18 mouse cellular contexts compared by ENCODE assay signal in the genomic region with DNA sequence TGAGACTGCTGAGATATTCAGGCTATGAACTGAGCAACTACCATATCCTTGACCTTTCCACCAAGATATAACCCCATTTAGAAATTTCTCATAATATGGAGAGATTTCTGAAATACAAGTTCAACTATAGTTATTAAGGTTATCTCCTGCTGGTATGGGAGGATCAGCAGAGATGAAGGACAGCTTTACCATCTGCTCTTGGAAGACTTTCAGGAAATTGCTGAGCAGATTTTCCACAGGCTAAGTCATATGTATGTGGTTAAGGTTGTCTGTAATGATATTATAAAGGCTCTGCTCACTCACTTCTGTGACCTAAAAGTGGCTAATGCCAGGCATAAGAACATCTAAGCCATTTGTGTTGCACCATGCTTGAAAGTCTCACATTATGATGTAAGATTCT.
"Had no signal": no experiment of that assay in that cellular context is flagged by ENCODE, and none has a peak within 500 bp of the region (broad histone marks: within the 10 kb centered on the region; RNA-seq: fewer than 3 reads in every experiment).

No protein-coding gene starts in this region.

- H3K9me3 ChIP-seq: megakaryocyte, embryonic 14.5 days; midbrain, embryonic 13.5 days; midbrain, embryonic 15.5 days; neural tube, embryonic 12.5 days; stomach, embryonic 15.5 days had no signal

- ATAC-seq: midbrain, embryonic 13.5 days; midbrain, embryonic 15.5 days had no signal

- H3K4me2 ChIP-seq: lung, embryonic 14.5 days; midbrain, embryonic 11.5 days; midbrain, embryonic 13.5 days; midbrain, embryonic 15.5 days; neural tube, embryonic 12.5 days; stomach, embryonic 15.5 days had no signal

- H3K4me3 ChIP-seq: megakaryocyte, embryonic 14.5 days; midbrain, embryonic 13.5 days; midbrain, embryonic 15.5 days; neural tube, embryonic 12.5 days; stomach, embryonic 15.5 days had no signal

- H3K27me3 ChIP-seq: megakaryocyte, embryonic 14.5 days; midbrain, embryonic 13.5 days; midbrain, embryonic 15.5 days; neural tube, embryonic 12.5 days; stomach, embryonic 15.5 days had no signal

- H3K4me1 ChIP-seq: megakaryocyte, embryonic 14.5 days; midbrain, embryonic 13.5 days; midbrain, embryonic 15.5 days; neural tube, embryonic 12.5 days; stomach, embryonic 15.5 days had no signal

- H3K36me3 ChIP-seq: midbrain, embryonic 13.5 days; midbrain, embryonic 15.5 days; neural tube, embryonic 12.5 days; stomach, embryonic 15.5 days had no signal

- H3K27ac ChIP-seq: macrophage; midbrain, embryonic 13.5 days; midbrain, embryonic 15.5 days; neural tube, embryonic 12.5 days; stomach, embryonic 15.5 days; stomach, postnatal 0 days had no signal

- H3K9ac ChIP-seq: lung, embryonic 14.5 days; midbrain, embryonic 13.5 days; midbrain, embryonic 15.5 days; neural tube, embryonic 12.5 days; stomach, embryonic 15.5 days had no signal

- DNase-seq: lung, adult 18-20 months; lung, embryonic 14.5 days; lung, postnatal 14 days; lung, postnatal 36 days; right cerebral cortex, postnatal 25 days; right cerebral cortex, postnatal 4 days; spleen, adult 18-20 months; thymus, adult 2 months; thymus, postnatal 25 days; thymus, postnatal 4 days had no signal
